Mouse (Mus musculus): Measurements from ENCODE around the gene Tshb. TPM values are rescaled to one million over a fixed set of nuclear protein-coding genes. Genes with fewer than 3 reads are reported as not detected.

The Tshb gene
- total and polyA plus RNA-seq, 2 experiments from 2014 or later = not detected

DNA sequence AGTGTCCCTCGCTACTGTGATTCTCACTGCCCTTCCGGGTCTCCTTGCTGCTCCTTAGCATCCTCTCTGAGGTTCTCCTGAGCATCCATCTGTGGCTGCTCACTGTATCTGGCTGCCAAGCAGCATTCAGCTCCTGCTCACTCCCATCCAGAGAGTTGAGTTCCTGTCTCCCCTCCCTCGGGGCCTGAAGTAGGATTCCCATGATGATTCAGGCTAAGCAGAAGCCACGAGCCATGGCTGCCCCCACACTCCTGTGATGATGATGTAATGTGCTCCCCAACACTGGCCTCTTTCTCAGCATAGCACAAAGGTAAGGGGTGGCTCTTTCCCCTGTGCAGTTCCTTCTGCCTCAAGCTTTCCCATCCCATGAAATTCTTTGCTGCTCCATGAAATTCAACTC is 36.3 kb downstream of the Tshb start:
- H3K36me3 ChIP-seq (replicated peaks; ENCODE audit: control insufficient read depth, insufficient read depth, low read length) = peaks cover 12% of the 10 kb centered on the region; the same call in 1 of the 2 replicates
- no peak for TF ChIP-seq CTCF (IDR thresholded peaks at IDR 0.05; ENCODE audit: low read depth)
- no peak for TF ChIP-seq EP300 (IDR thresholded peaks at IDR 0.05; ENCODE audit: low read depth)
- H3K27ac ChIP-seq (ENCODE audit: low read depth) = no peak overlapping the region
- DNase-seq (ENCODE audit: low spot score) (no peak), ATAC-seq (ENCODE audit: insufficient read depth, low read depth) (no peak)
- H3K9me3 ChIP-seq (replicated peaks; ENCODE audit: control insufficient read depth, low read length) = no peaks in the 10 kb centered on the region
- no peak overlapping the region for H3K9ac ChIP-seq (replicated peaks; ENCODE audit: low read depth, low read length)
- H3K4me1 ChIP-seq (ENCODE audit: control insufficient read depth, insufficient read depth) = peaks cover 30% of the 10 kb centered on the region
- H3K4me3 ChIP-seq (ENCODE audit: low read depth, low read length) = no peak overlapping the region
- WGBS = 67% methylated on average over 4 of the region's 4 CpGs
- H3K4me2 ChIP-seq (ENCODE audit: low read depth, low read length) = no peak overlapping the region
- no peaks in the 10 kb centered on the region for H3K27me3 ChIP-seq (ENCODE audit: control insufficient read depth, insufficient read depth, low read length)

DNA sequence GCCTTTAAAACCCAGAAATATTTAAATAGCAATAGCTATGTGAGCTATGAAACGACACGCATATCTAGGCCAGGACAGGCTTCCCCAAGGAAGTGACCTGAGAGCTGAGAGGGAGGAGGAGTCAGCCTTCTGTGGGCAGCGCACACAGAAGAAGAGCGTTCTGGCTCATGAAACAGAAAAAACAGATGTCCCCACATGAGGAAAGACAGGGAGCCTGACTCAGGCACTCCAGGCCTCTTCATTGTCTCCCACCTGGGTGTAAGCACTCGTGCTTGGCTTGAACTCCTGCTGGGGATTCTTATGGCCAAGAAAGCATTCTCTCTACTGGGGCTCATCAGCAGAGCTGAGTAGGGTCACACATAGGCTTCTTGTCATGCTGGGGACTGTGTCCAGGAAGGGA is 37.9 kb downstream of the Tshb start:
- 6% methylated on average over 5 of the region's 5 CpGs for WGBS
- Histone ChIP-seq H3K9me3 (replicated peaks; ENCODE audit: control insufficient read depth, low read length) (no peaks in the 10 kb centered on the region), H3K36me3 (replicated peaks; ENCODE audit: control insufficient read depth, insufficient read depth, low read length) (no peaks in the 10 kb centered on the region), H3K27me3 (ENCODE audit: control insufficient read depth, insufficient read depth, low read length) (no peaks in the 10 kb centered on the region), H3K4me1 (ENCODE audit: control insufficient read depth, insufficient read depth) (peaks cover 34% of the 10 kb centered on the region), H3K4me3 (ENCODE audit: low read depth, low read length) (no peak overlapping the region), H3K27ac (ENCODE audit: low read depth) (peak overlapping the region; percentile 49), H3K9ac (replicated peaks; ENCODE audit: low read depth, low read length) (0 out of 2 replicates have a peak overlapping the region, but pooled peaks have one; percentile 21), H3K4me2 (ENCODE audit: low read depth, low read length) (no peak overlapping the region)
- no peak for TF ChIP-seq EP300 (IDR thresholded peaks at IDR 0.05; ENCODE audit: low read depth)
- TF ChIP-seq CTCF (IDR thresholded peaks at IDR 0.05; ENCODE audit: low read depth) = no peak
- ATAC-seq (ENCODE audit: insufficient read depth, low read depth) (peak; percentile 67), DNase-seq (ENCODE audit: low spot score) (no peak)

DNA sequence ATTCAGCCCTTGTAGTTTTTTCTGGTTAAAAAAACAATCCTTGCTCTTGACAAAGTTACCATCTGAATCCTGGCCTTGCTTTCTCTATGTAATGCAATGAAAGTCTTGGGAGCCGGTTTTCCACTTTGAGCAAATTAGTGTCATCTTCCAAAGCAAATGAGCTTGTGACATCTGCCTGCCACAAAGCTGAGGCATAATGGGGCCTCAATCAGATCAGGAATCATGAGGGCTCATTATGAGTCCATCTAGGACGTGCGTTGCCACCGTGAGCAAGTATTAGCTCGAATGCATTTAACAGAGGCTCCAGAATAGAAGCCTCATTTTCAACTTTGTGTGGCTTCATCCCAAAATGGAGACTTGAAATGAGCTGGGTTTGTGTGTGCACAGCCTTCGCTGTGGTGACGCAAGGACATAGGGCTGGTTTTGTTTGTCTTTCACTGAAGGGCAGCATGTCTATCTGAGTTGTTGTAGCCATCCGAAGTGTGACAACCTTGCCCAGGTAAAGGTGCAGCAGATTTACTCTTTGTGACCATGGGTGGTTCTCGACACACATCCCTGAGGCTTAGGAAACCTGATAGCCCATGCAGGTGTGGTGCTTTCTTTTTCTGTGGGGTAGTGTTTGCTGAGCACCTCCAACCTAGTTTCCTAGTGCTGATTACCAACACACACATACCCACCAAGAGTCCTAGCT is 38.6 kb downstream of the Tshb start:
- H3K9me3 ChIP-seq (replicated peaks; ENCODE audit: control insufficient read depth, low read length) = no peaks in the 10 kb centered on the region
- WGBS = 89% methylated on average over 9 of the region's 9 CpGs
- no peak overlapping the region for H3K9ac ChIP-seq (replicated peaks; ENCODE audit: low read depth, low read length)
- ATAC-seq (ENCODE audit: insufficient read depth, low read depth) (no peak), DNase-seq (ENCODE audit: low spot score) (no peak)
- no peak overlapping the region for H3K4me3 ChIP-seq (ENCODE audit: low read depth, low read length)
- TF ChIP-seq EP300 (IDR thresholded peaks at IDR 0.05; ENCODE audit: low read depth) = no peak
- TF ChIP-seq CTCF (IDR thresholded peaks at IDR 0.05; ENCODE audit: low read depth) = no peak
- H3K27me3 ChIP-seq (ENCODE audit: control insufficient read depth, insufficient read depth, low read length) = no peaks in the 10 kb centered on the region
- no peaks in the 10 kb centered on the region for H3K36me3 ChIP-seq (replicated peaks; ENCODE audit: control insufficient read depth, insufficient read depth, low read length)
- no peak overlapping the region for H3K4me2 ChIP-seq (ENCODE audit: low read depth, low read length)
- H3K27ac ChIP-seq (ENCODE audit: low read depth) = peak overlapping the region; percentile 49
- peaks cover 34% of the 10 kb centered on the region for H3K4me1 ChIP-seq (ENCODE audit: control insufficient read depth, insufficient read depth)

DNA sequence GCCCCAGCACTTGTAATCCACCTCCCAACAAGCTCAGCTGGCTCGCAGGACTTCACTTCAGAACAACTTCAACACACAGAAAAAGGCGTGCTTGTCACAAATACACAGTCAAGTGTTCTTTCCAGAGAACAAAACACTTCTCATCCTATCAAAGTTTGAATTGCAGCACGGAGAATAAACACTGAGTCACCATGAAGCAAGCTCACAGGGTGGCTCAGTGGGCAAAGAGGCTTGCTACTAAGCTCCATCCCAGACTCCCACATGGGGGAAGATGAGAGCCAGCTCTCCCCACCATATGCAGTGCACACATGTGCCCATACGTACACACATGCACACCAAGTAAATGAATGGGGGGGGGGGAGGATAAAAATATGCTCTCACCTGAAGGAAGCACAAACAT is 39.3 kb downstream of the Tshb start:
- Histone ChIP-seq H3K27me3 (ENCODE audit: control insufficient read depth, insufficient read depth, low read length) (no peaks in the 10 kb centered on the region), H3K4me3 (ENCODE audit: low read depth, low read length) (no peak overlapping the region), H3K36me3 (replicated peaks; ENCODE audit: control insufficient read depth, insufficient read depth, low read length) (no peaks in the 10 kb centered on the region), H3K4me2 (ENCODE audit: low read depth, low read length) (no peak overlapping the region), H3K9me3 (replicated peaks; ENCODE audit: control insufficient read depth, low read length) (no peaks in the 10 kb centered on the region), H3K27ac (ENCODE audit: low read depth) (peak overlapping the region; percentile 12; the same call in 1 of the 2 replicates), H3K9ac (replicated peaks; ENCODE audit: low read depth, low read length) (no peak overlapping the region), H3K4me1 (ENCODE audit: control insufficient read depth, insufficient read depth) (peaks cover 37% of the 10 kb centered on the region)
- DNase-seq (ENCODE audit: low spot score) (no peak), ATAC-seq (ENCODE audit: insufficient read depth, low read depth) (no peak)
- WGBS = 49% methylated on average over 4 of the region's 4 CpGs
- TF ChIP-seq EP300 (IDR thresholded peaks at IDR 0.05; ENCODE audit: low read depth) = no peak

DNA sequence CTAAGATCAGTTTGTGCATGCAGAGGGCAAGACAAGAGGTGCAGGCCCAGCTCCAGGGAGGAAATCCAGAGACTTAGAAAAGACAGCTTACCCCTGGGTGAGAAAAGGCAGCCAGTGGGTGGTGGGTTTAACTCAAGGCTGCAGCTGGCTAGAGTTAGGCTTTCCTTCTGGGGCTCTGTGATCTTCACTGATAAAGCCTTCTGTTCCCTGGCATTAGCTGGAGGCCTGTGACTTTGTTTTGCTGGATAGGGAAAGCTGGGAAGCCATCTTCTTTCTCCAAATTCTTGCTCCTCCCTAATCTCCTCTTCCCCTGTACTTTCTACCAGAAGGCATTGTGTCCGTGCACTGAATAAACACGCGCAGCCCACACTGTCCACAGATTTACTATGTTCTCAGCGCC is 39.8 kb downstream of the Tshb start:
- Histone ChIP-seq H3K27me3 (ENCODE audit: control insufficient read depth, insufficient read depth, low read length) (no peaks in the 10 kb centered on the region), H3K9me3 (replicated peaks; ENCODE audit: control insufficient read depth, low read length) (no peaks in the 10 kb centered on the region), H3K27ac (ENCODE audit: low read depth) (peak overlapping the region; percentile 12; the same call in 1 of the 2 replicates), H3K36me3 (replicated peaks; ENCODE audit: control insufficient read depth, insufficient read depth, low read length) (no peaks in the 10 kb centered on the region), H3K4me2 (ENCODE audit: low read depth, low read length) (no peak overlapping the region), H3K4me1 (ENCODE audit: control insufficient read depth, insufficient read depth) (peaks cover 42% of the 10 kb centered on the region), H3K9ac (replicated peaks; ENCODE audit: low read depth, low read length) (no peak overlapping the region), H3K4me3 (ENCODE audit: low read depth, low read length) (no peak overlapping the region)
- TF ChIP-seq CTCF (IDR thresholded peaks at IDR 0.05; ENCODE audit: low read depth) (no peak), EP300 (IDR thresholded peaks at IDR 0.05; ENCODE audit: low read depth) (no peak)
- ATAC-seq (ENCODE audit: insufficient read depth, low read depth) = no peak
- 59% methylated on average over 4 of the region's 4 CpGs for WGBS
- DNase-seq (ENCODE audit: low spot score) = no peak

DNA sequence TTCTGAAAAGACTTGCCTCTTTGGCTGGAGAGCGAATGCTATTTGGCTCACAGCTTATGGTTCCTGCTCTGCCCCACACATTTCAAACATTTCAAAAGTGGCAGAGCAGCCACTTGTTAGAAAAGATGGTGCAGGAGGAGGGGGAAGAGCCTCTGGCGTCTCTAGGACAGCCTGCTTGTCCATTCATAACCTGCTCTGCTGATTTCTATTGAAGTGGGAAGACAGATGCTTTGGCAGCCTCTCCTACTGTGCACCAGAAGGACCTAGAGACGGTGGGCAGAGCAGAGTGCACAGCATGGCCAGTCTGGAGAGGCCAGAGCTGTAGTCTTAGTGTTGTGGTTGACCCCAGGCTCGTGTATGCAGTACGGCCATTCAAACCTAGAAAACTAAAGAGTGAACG is 43.6 kb downstream of the Tshb start:
- Histone ChIP-seq H3K4me3 (ENCODE audit: low read depth, low read length) (no peak overlapping the region), H3K27me3 (ENCODE audit: control insufficient read depth, insufficient read depth, low read length) (no peaks in the 10 kb centered on the region), H3K4me1 (ENCODE audit: control insufficient read depth, insufficient read depth) (peaks cover 55% of the 10 kb centered on the region), H3K9me3 (replicated peaks; ENCODE audit: control insufficient read depth, low read length) (no peaks in the 10 kb centered on the region), H3K36me3 (replicated peaks; ENCODE audit: control insufficient read depth, insufficient read depth, low read length) (no peaks in the 10 kb centered on the region), H3K27ac (ENCODE audit: low read depth) (peak overlapping the region; percentile 40; the same call in 1 of the 2 replicates), H3K9ac (replicated peaks; ENCODE audit: low read depth, low read length) (no peak overlapping the region), H3K4me2 (ENCODE audit: low read depth, low read length) (no peak overlapping the region)
- WGBS = 71% methylated on average over 6 of the region's 6 CpGs
- no peak for ATAC-seq (ENCODE audit: insufficient read depth, low read depth)
- TF ChIP-seq CTCF (IDR thresholded peaks at IDR 0.05; ENCODE audit: low read depth) (no peak), EP300 (IDR thresholded peaks at IDR 0.05; ENCODE audit: low read depth) (no peak)
- no peak for DNase-seq (ENCODE audit: low spot score)

Measured in heart, postnatal 0 days (tissue).